Mouse (Mus musculus): ENCODE measurements at regions not wholly inside any gene's neighbourhood (a gene's known extent, or its start where the extent isn't known, plus 50 kb on each side); places are given as distances from the start of the nearest gene placed in this dataset.
A peak's percentile ranks its signal among the peaks of the same experiment; 100 is the strongest.

DNA sequence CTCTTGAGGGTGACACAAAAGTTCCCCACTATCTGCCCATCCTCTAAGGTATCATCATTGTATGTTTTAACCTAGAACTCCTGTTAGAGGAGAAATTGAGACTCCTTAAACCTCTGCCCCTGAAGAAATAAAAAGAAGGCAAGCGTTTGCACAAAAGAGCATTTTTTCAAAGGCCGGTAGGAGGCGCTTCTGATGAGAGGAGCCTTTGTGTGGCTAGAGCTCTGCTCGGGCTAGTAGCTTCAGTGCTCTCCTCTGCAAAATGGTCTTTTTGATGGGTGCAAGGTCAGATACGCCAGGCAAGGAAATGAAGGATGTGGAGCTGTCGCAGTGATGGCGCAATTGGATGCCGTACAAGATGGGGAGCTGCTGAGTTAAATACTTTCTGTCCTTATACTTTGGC lies 649.0 kb downstream of the Dhx35 start:
- intact Hi-C loops (cut with DNase I) = loop anchor here (5.0 kb wide), 1 partner anchor 924 kb away; the partner anchor contains the start of gene Mafb
- peak; percentile 19 to 52 for DNase-seq (ENCODE audit: low spot score in 2 of 2)

DNA sequence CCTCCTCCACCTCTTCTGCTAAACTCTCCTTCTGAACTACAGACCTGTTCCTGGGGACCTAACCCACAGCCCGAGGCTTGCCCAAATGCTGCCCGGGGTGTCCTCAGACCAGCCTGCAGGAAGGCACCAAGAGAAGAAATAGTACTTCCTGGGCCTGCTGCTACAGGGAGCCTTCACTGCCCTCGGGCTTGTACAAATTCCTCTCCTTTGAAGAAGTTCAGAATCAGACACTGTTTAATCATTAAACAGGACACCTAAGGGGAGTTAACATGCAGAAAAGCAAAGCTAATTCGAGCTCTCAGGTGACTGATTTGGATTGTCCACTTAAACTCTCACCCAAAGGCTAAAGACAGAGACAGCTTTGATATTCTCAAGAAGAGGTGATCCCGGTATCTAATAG lies 651.8 kb downstream of the Dhx35 start:
- no peak for DNase-seq (ENCODE audit: low spot score in 2 of 2)
- intact Hi-C loops (cut with DNase I) = no loop called here

DNA sequence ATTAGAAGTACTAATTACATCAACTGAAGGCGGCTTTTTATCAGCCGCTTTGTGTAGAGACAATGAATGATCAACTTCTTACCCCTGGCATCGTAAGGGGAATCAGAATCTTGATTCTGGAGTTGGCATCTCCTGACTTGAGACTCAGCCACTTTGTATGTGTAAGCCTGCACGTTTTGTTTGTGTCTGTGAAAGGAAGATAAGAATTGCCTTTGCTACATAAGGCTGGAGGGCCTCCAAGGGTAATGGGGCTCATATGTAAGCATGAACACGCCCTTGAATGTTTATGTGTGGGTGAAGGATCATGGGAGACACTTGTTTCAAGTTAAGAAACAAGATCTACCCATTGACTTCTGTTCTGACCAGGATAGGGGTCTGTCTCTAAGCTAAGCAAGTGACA lies 652.3 kb downstream of the Dhx35 start:
- intact Hi-C loops (cut with DNase I) = no loop called here
- no peak for DNase-seq (ENCODE audit: low spot score in 2 of 2)

DNA sequence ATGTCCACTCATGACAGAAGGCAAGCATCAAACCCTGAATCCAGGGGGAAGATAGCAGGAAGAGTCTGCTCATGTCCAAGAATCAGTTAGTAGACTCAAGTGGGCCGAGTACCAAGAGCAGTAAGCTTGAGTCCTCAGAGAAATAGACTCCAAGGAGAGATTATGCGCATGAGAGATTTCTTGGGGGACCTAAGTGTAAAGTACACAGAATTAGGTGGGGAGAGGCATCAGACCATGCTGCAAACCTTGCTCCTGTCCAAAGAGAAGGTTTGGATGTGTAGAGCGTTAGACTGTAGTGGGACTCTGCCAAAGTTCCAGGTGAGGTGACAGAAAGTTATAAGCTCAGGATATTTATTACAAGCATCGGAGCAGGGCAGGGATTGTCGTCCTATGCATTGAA lies 654.4 kb downstream of the Dhx35 start:
- intact Hi-C loops (cut with DNase I) = no loop called here
- no peak for DNase-seq (ENCODE audit: low spot score in 2 of 2)

DNA sequence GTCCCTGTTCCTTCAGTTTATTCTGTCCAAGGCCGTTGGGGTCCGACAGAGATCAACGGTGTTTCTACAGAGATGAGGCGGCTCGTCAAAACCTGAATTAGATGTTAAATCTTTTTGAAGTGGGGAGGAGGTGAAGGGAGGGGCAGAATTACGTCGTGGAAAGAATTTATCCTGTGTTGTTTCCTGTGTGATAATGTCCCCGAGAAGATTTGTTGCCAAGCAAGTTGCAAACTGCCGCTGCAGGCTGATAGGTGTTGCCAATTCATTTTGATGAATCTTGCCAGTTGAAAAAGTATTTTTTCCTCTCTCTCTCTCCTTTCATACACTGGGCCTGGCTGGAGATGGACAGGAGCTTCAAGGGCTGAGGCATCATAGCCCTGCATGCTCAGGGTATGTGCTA lies 656.8 kb downstream of the Dhx35 start:
- no peak for DNase-seq (ENCODE audit: low spot score in 2 of 2)
- intact Hi-C loops (cut with DNase I) = no loop called here

DNA sequence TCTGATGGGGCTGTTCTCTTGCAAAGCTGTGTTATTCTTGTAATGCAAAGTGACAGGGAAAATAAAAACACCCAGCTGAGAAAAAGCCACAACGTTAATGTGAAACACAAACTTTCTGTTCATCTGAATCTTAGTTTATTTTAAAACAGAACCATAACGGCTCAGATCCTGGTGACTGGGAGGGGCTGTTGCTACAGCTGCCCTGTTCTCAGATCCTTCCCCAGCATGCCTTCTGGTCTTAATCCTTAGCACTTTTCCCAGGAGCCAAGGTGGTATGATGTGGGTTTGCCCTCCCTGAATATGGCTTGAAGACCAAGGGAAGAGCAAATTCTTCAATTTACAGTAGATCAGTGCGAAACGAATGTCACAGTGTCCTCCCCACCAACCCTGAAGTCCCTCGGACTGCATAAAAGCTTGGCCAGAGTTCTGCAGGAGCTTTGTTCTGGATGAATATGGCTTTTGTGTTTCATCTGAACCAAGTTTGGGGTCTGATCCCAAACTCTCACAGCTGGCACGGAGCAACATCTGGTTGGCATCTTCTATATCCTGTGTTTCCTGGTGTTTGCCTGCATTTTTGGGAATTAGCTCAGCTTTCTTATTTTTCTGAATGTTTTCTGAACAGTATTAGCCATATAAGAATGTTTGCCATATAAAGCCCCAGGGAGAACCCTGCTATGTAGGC lies 686.9 kb downstream of the Dhx35 start:
- DNase-seq (ENCODE audit: low spot score in 2 of 2) = no peak
- intact Hi-C loops (cut with DNase I) = no loop called here

DNA sequence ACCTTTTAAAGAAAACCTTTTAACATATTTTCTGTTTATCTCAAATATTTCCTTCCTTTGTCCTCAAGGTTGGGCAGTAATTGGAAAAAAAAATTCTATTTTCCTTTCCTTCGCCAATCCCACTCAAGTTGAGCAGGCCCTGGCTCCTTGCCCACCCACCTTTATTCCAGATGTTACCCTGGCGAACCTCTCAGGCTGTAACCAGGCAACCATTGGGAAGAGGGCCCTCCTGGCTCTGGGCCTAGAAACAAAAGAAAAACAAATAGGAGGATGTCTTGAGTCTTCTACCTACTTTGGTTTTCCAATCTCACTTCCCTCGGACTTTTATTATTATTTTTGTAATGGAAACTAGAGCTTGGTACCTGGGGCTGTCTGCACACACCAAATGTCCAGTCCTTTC lies 696.5 kb downstream of the Dhx35 start:
- intact Hi-C loops (cut with DNase I) = no loop called here
- DNase-seq (ENCODE audit: low spot score in 2 of 2) = no peak

DNA sequence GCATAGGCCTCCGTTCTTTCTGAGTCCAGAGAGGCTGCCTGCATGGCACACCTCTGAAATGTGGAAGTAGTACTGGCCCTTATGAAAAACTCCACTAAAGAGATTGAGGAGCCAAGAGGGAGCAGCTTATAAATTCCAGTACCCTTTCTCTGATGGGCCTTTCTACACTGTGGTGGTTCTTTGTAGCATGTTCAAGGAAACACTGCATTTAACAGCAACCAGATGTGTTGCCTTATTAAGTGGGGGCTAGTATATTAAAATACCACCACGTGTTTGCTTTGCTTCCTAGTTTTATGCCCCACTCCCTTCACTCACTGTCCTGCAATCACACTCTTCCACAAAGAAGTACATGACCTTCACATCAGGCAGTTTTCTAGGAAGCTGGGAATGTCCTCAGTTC lies 704.1 kb downstream of the Dhx35 start:
- DNase-seq (ENCODE audit: low spot score in 2 of 2) = no peak
- intact Hi-C loops (cut with DNase I) = no loop called here

DNA sequence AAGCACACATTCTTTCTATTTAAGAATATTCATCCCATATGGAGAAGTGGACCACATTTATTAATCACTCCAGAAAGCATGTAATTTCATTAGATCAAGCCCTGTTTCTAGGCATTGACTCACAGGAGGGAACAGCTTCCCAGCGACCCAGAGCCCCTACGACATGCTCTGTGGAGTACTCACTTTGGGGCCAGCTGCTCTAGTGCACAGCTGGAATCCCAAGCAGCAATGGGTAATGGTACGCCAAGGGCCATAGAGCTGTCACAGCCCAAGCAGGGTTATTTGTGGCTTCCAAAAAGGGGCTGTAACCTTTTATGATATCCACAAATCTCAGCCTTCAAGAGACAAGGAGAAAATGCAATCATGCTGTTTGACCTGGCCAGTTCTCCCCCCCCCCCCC lies 706.4 kb downstream of the Dhx35 start:
- no peak for DNase-seq (ENCODE audit: low spot score in 2 of 2)
- intact Hi-C loops (cut with DNase I) = no loop called here

DNA sequence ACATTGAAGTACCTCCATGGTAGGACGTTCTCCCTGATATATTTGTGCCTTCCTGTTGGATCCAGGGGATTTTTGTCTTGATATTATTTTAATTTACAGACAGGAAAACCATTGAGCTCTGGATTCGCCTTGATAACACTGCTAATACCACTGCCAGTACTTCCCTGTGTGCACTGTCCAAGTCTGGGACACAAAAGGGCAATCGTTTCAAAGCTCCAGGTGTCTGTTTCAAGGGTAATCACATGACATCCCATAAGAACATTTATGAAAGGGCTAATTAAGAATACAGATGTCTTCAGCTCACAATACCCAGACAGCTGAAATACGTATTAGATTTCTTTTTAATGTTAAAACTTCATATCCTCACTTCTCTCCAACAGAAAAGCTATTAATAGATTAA lies 724.5 kb downstream of the Dhx35 start:
- DNase-seq (ENCODE audit: low spot score in 2 of 2) = no peak
- intact Hi-C loops (cut with DNase I) = no loop called here

DNA sequence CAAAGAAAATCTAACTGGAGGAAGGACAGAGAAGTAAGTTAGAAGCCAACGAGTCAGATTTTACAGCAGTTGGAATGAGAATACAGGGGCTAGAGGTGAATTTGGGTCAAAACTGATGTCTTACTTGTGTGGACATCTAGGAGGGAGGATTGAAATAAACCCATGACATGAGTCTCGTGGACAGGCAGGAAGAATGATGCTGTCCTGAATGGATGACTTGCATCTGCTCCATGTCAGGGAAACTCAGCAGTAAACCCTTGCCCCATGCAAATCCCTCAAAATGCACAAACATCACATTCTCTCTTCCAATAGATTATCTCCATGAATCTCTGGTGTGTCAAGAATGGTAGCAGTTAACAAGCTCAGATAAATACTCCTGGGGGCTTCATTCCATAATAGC lies 729.1 kb downstream of the Dhx35 start:
- no peak for DNase-seq (ENCODE audit: low spot score in 2 of 2)
- intact Hi-C loops (cut with DNase I) = no loop called here

DNA sequence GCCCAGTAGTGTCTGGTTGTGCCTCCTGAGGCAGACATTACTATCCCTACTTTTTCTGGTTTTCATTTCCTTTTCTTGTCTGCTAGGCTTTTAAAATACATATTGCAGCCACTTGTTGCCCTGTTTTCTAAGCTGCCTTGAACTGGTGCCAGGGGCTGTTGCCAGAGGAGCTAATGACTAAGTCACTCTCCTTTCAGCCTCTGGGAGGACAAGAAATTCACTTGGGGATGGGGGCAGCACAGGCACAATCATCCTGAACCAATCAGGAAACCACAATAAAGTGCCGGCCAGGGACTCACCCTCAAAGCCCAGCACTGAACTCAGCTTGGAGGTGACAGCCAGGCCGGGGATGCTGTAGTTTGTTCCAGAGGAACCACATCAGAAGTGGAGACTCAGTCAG lies 740.3 kb downstream of the Dhx35 start:
- DNase-seq (ENCODE audit: low spot score in 2 of 2) = no peak
- intact Hi-C loops (cut with DNase I) = no loop called here

DNA sequence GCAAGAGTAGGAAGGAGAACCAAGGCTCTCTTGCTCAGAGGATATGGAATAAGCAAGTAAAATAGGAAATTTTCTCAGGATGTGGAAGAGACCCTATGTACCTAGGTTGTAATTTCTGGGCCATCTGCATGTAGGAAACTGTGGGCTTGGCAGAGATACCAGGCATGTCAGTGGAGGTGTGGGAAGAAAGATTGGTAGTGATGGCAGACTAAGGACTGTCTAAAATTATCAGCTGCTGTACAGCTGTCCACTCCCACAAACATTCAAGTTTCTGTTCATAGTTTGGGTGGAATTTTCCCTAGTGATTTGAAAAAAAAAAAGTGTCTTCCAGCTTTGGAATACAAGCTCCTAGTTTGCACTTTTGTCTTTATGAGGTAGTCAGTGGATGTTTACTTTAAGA lies 744.7 kb downstream of the Dhx35 start:
- peak; percentile 6 to 84 for DNase-seq (ENCODE audit: low spot score in 2 of 2)
- intact Hi-C loops (cut with DNase I) = no loop called here

DNA sequence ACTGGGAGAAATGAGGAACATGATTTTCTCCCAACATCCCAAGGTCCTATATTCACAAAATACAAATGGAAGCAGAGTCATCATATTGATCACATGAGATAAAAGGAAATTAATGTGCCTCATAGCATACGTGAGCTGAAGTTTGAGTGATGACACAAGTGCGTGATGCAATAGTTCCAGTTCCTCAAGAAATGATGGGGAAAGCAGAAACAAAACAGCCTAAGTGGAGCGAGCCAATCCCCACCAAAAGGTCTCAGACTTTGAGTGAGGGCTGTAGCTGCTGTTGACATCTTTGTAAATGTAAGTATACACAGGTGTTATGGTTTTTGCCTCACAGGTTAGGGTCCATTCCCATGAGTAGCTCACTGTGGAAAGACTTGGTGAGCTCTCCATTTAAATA lies 763.0 kb downstream of the Dhx35 start:
- DNase-seq (ENCODE audit: low spot score in 2 of 2) = no peak
- intact Hi-C loops (cut with DNase I) = no loop called here

DNA sequence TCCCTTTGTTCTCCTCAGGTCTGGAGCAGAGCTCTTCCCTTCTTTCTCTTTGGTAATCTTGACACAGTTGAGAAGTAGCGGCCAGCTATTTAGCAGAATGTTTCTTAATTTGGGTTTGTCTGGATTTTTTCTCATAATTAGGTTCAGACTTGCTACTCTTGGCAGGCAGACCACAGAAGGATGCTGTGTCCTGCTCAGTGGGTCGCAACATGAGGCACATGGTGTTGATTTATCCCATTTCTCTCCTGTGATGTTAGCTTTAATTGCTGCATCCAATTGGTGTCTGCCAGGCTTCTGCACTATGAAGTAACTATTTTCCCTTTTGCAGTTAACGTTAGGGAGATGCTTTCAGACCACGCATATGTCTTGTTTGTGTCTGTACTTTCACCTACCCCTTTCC lies 768.7 kb downstream of the Gm826 start:
- intact Hi-C loops (cut with DNase I) = no loop called here
- DNase-seq (ENCODE audit: low spot score in 2 of 2) = no peak

DNA sequence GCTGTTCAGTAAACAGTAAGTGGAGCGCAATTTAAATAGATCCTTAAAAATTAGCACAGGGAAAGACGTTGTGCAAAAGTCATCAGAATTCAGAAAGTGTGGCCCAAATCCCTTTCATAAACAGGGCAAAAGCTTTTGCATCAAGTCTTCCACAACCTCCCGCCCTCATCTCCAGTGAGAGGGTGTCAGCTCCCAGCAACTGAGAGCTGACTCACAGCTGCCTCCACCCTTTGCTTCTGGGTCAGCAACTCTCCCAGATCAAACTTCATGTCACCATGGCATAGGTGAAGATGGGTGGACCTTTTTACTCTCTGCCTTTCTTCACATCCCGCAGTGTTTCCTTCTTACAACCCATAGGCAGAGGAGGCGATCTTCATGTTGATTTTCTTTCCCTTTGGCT lies 768.0 kb downstream of the Gm826 start:
- DNase-seq (ENCODE audit: low spot score in 2 of 2) = no peak
- intact Hi-C loops (cut with DNase I) = no loop called here

DNA sequence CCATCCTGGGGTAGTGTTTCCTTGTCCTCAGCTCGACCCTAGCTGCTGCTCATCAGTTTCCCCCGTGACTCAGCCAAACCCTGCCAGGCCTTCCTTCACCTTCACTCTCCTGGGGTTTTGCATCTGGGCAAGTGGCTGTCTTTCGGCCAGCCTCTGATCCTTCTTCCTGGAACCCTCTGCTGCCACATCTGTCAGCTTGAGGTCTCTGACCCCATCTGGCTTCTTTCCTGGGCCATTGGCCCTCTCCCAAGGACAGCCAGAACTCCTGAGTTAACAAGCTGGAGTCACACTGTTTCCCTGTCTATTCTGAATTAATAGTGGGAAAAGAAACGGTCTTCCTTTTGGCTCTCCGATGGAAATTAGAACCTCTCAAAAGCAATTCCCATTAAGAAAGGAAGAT lies 767.5 kb downstream of the Gm826 start:
- peak; percentile 7 to 12 for DNase-seq (ENCODE audit: low spot score in 2 of 2)
- intact Hi-C loops (cut with DNase I) = no loop called here

DNA sequence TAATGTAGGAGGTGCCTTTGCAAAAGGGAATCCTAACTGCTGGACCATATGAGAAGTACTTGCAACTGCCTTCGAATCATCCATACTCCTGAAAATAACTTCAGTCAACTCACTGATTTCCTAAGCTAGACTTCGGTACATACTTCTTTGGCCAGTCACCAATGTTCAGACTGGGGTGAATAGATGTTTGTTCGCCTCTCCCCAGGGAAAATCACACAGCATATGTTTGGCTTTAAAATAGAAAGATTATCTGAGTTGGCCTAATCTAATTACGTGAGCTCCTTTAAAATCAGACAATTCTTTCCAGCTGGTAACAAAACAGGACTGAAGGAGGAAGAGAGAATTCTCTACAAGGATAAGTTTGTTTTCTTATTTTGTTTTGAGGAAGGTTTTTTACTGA lies 765.6 kb downstream of the Gm826 start:
- DNase-seq (ENCODE audit: low spot score in 2 of 2) = no peak
- intact Hi-C loops (cut with DNase I) = no loop called here

DNA sequence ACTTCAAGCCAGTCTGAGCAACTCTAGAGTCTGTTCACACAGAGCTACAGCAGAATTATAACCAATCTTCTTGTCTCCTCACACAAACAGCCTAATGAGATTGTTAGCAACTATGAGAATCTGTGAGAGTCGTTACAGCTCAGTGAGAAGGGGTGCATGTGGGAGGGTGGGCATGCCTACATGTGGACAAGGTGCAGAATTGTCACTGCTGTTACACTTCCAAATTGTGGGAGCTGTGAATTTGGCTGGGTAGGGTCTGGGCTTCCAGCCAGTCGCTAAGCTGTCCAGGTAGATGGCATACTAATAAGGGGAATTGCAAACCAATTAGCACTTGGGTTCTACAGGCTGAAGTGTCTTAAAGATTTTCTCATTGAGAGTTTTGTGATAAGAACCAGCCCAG lies 762.1 kb downstream of the Gm826 start:
- no peak for DNase-seq (ENCODE audit: low spot score in 2 of 2)
- intact Hi-C loops (cut with DNase I) = no loop called here

DNA sequence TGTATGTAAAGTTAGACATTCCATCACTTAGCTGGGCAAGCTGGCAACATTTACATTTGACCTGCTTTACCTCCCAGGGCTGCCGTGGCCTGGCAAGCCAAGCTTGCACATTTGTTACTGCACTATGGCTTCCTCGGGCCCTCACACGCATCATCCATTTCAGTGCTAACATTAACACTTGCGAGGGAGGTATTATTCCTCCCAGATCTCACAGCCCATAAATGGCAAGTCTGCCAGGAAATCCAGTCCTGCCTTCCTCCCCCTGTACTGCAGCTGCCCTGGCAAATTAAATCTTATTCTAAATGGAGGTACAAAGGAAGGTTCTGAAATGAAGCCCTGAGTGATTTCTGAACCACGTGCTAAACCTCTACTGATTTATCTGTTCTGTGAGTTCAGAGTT lies 758.7 kb downstream of the Gm826 start:
- intact Hi-C loops (cut with DNase I) = no loop called here
- DNase-seq (ENCODE audit: low spot score in 2 of 2) = peak in 1 of 2 experiments; percentile 57

DNA sequence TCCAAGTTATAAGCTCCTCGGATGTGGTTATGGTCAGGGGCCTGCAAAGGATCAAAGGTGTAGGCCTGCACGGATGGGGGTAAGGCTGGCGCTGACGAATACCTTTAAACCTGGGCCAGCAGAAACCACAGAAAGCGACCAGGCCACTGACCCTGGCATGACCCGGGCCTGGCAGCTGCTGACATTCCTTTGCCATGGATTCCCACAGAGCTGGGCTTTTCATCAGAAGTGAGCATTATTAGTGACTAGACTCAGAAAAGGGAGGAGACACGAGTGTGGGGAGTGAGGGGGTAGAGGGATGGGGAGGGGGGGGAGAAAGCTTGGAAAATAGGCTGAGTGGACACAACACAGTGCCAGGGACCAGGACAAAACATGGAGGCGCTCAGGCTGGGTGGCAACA lies 750.9 kb downstream of the Gm826 start:
- DNase-seq (ENCODE audit: low spot score in 2 of 2) = no peak
- intact Hi-C loops (cut with DNase I) = loop anchor here (10.0 kb wide), 1 partner anchor 782 kb away; the partner anchor contains the start of gene Mafb

DNA sequence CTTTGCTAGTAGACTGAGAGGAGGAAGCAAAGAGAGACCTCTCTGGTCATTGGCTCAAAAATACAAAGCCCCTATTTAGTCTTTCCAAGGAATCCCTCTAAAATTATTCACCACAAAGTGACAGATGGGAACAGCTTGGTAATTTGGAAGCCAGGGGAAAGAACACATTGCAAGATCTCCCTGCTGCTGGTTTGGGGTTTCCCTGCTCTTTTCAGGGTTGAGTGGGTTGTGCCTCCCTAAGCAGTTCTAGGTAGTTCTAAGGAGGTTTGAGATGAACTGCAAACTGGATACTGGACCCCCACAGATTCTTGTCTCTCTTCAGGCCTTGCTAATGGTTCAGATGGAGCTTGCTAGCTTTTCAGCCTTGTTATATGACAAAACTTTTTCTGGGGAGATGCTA lies 749.3 kb downstream of the Gm826 start:
- peak; percentile 3 to 58 for DNase-seq (ENCODE audit: low spot score in 2 of 2)
- intact Hi-C loops (cut with DNase I) = loop anchor here (10.0 kb wide), 1 partner anchor 780 kb away; the partner anchor contains the start of gene Mafb
